Mouse (Mus musculus): ENCODE results near the gene Cenpw.

Cenpw gene

GRCm38 (mm10) chr10:30199916-30200826, at the start of gene Cenpw:
Gene Cenpw (minus strand): TSS chr10:30200560.
- peak; percentile 96 for DNase-seq (ENCODE audit: low read depth, low spot score)

GRCm38 (mm10) chr10:30249654-30250053, 49.3 kb upstream of the Cenpw start:
- no peak for DNase-seq (ENCODE audit: low read depth, low spot score)

- peak; percentile 45 for DNase-seq (ENCODE audit: low read depth, low spot score)
Observed at GRCm38 (mm10) chr10:30199501-30199900, 859 bp downstream of the Cenpw start.

- no peak for DNase-seq (ENCODE audit: low read depth, low spot score)
Observed at GRCm38 (mm10) chr10:30167700-30168099, 32.7 kb downstream of the Cenpw start.
